In the genomic region with DNA sequence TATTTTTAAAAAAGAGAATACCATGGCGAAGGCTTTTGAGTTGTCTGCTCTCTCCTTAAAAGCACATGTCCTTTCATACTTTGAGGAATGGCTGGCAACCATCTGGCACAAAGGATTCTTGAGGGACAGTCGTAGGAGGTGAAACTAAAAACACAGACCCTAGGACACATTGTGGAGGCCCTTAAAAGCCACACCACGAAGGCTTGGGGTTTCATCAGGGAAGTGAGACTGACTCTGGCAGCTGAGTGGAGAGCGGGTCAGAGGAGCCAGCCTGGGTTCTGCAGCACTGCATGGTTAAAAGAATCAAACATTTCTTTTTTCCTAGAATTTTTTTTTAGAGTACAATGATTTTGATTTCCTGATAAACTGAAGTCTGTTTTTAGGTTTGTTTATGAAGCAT, we compare ENCODE assay signal across 24 mouse cellular contexts. TPM values are rescaled to one million over a fixed set of nuclear protein-coding genes. Genes with fewer than 3 reads are reported as not detected.
A peak's percentile ranks its signal among the peaks of the same experiment; 100 is the strongest.
DNase-seq lines count a peak whose midpoint lies in the region; ATAC-seq and TF ChIP-seq lines count a peak whose summit lies in the region.
"Had no signal": no experiment of that assay in that cellular context is flagged by ENCODE, and none has a peak within 500 bp of the region (broad histone marks: within the 10 kb centered on the region; RNA-seq: fewer than 3 reads in every experiment).

No protein-coding gene starts in this region.

- no peak for TF ChIP-seq CTCF in layer of hippocampus, adult 2 months (conservative IDR thresholded peaks at IDR 0.05)
- no peak for TF ChIP-seq CTCF in lung, adult 2 months (IDR thresholded peaks at IDR 0.05; ENCODE audit: insufficient read depth, low read length)
- TF ChIP-seq CTCF in intestine, postnatal 0 days (IDR thresholded peaks at IDR 0.05; ENCODE audit: low read depth), result no peak

- peak overlapping the region; percentile 76 for H3K27ac ChIP-seq in layer of hippocampus, adult 2 months
- H3K27ac ChIP-seq in intestine, postnatal 0 days (ENCODE audit: low read depth, low read length), result no peak overlapping the region
- H3K27ac ChIP-seq: embryonic facial prominence, embryonic 15.5 days; heart, embryonic 15.5 days; hindbrain, embryonic 15.5 days; limb, embryonic 12.5 days had no signal

- 65% methylated on average over 4 of the region's 4 CpGs for WGBS in lung, adult 2 months
- WGBS in intestine, postnatal 0 days, result 80% methylated on average over 4 of the region's 4 CpGs

- DNase-seq in layer of hippocampus, adult 2 months (ENCODE audit: low spot score in 2 of 2), result no peak
- no peak for DNase-seq in layer of hippocampus, adult 9-10 months (ENCODE audit: low spot score)
- peak; percentile 38 to 49 for DNase-seq in B cell, adult 2 months
- DNase-seq in ovary, adult 18-20 months (ENCODE audit: low spot score), result no peak
- DNase-seq in lung, adult 2 months, result no peak
- DNase-seq: adrenal gland, adult 2 months; cerebellum, adult 9-10 months; gastrocnemius, postnatal 36 days; heart, postnatal 36 days; kidney, postnatal 14 days; layer of hippocampus, postnatal 36 days; lung, postnatal 10 days; midbrain, embryonic 14.5 days; retina, postnatal 1 day; thymus, postnatal 14 days had no signal

- ATAC-seq in common myeloid progenitor, adult 5-6 weeks (replicated peaks; ENCODE audit: low read depth, poor library complexity, severe bottlenecking), result peak; percentile 70
- peak; percentile 65 for ATAC-seq in megakaryocyte progenitor cell, adult 5-6 weeks (replicated peaks; ENCODE audit: poor library complexity)
- ATAC-seq in intestine, postnatal 0 days, result no peak
- ATAC-seq: forebrain, embryonic 14.5 days had no signal

- no peaks in the 10 kb centered on the region for H3K9me3 ChIP-seq in intestine, postnatal 0 days (ENCODE audit: control insufficient read depth)
- H3K9me3 ChIP-seq: embryonic facial prominence, embryonic 15.5 days; heart, embryonic 15.5 days; hindbrain, embryonic 15.5 days; limb, embryonic 12.5 days had no signal

- no peak overlapping the region for H3K4me2 ChIP-seq in intestine, postnatal 0 days (replicated peaks; ENCODE audit: low read depth)
- H3K4me2 ChIP-seq: embryonic facial prominence, embryonic 15.5 days; heart, embryonic 15.5 days; hindbrain, embryonic 15.5 days; limb, embryonic 12.5 days had no signal

- H3K4me1 ChIP-seq in lung, adult 2 months (ENCODE audit: control insufficient read depth, insufficient read depth, low read length), result peaks cover 2% of the 10 kb centered on the region; the same call in 1 of the 2 replicates
- no peaks in the 10 kb centered on the region for H3K4me1 ChIP-seq in intestine, postnatal 0 days (replicated peaks; ENCODE audit: control insufficient read depth, insufficient read depth, low read length)
- H3K4me1 ChIP-seq: embryonic facial prominence, embryonic 15.5 days; limb, embryonic 12.5 days had no signal

- peaks cover 14% of the 10 kb centered on the region for H3K36me3 ChIP-seq in intestine, postnatal 0 days (ENCODE audit: control insufficient read depth, insufficient read depth)

- no peak overlapping the region for H3K4me3 ChIP-seq in layer of hippocampus, adult 2 months
- no peak overlapping the region for H3K4me3 ChIP-seq in lung, adult 2 months (replicated peaks; ENCODE audit: extremely low read depth, low read depth, low read length)
- no peak overlapping the region for H3K4me3 ChIP-seq in intestine, postnatal 0 days (ENCODE audit: low read depth, low read length)
- H3K4me3 ChIP-seq: embryonic facial prominence, embryonic 15.5 days; heart, embryonic 15.5 days; hindbrain, embryonic 15.5 days; limb, embryonic 12.5 days had no signal

- TF ChIP-seq POLR2A in lung, adult 2 months (IDR thresholded peaks at IDR 0.05; ENCODE audit: borderline replicate concordance, extremely low read depth, low read depth, low read length), result no peak

- H3K9ac ChIP-seq in intestine, postnatal 0 days (ENCODE audit: low read depth, low read length), result no peak overlapping the region
- H3K9ac ChIP-seq: embryonic facial prominence, embryonic 15.5 days; heart, embryonic 15.5 days; hindbrain, embryonic 15.5 days; limb, embryonic 12.5 days had no signal

- H3K27me3 ChIP-seq in intestine, postnatal 0 days (replicated peaks; ENCODE audit: control insufficient read depth, insufficient read depth, low read length), result no peaks in the 10 kb centered on the region
- H3K27me3 ChIP-seq: embryonic facial prominence, embryonic 15.5 days; heart, embryonic 15.5 days; hindbrain, embryonic 15.5 days; limb, embryonic 12.5 days had no signal

RNA-seq across cellular contexts. Expression of a gene that starts 10.2 kb away (rescaled TPM):
- total RNA-seq in layer of hippocampus, adult 2 months (2021), result 10 to 100 TPM; 27.5 to 29.4 TPM
- total RNA-seq in common myeloid progenitor, adult 5-6 weeks (2017), result 26.4 and 39.4 TPM in 2 replicates
- total RNA-seq in megakaryocyte progenitor cell, adult 5-6 weeks (2015), result 11.3 and 14.5 TPM in 2 replicates
- total RNA-seq in megakaryocyte progenitor cell, adult 5-6 weeks (2017), result 19.3 and 26.1 TPM in 2 replicates
- 4.2 and 4.5 TPM in 2 replicates for polyA plus RNA-seq in lung, adult 2 months (2012; rRNA removed)
- 5.6 and 5.8 TPM in 2 replicates for polyA plus RNA-seq in intestine, postnatal 0 days (2015; fragmentation: Nextera tagmentation; extraction: Ambion mirVana)

RNA-seq across cellular contexts. Expression of a gene that starts 31.1 kb away (rescaled TPM):
- 10 to 100 TPM; 31.8 to 32.4 TPM for total RNA-seq in layer of hippocampus, adult 2 months (2021)
- 1.5 and 3.7 TPM in 2 replicates for total RNA-seq in common myeloid progenitor, adult 5-6 weeks (2017)
- total RNA-seq in megakaryocyte progenitor cell, adult 5-6 weeks (2015), result 0.12 and 0.54 TPM in 2 replicates
- 0.54 and 2.0 TPM in 2 replicates for total RNA-seq in megakaryocyte progenitor cell, adult 5-6 weeks (2017)
- 8.1 and 11.7 TPM in 2 replicates for polyA plus RNA-seq in lung, adult 2 months (2012; rRNA removed)
- polyA plus RNA-seq in intestine, postnatal 0 days (2015; fragmentation: Nextera tagmentation; extraction: Ambion mirVana), result 2.5 and 2.9 TPM in 2 replicates
- total RNA-seq: MEL had no signal

Comparison
In these comparisons a context has a peak if more than half of its experiments do, and no peak if none do; other contexts are left out.
1. DNase-seq: peak in B cell, adult 2 months (2 of 2); none in layer of hippocampus, adult 2 months (0 of 2), layer of hippocampus, adult 9-10 months (single experiment), ovary, adult 18-20 months (single experiment) and lung, adult 2 months (single experiment).